Mouse (Mus musculus) embryo, embryonic 11.5 days (tissue): ENCODE data around the gene Zfp985.
"Not testable (repeated sequence)": the region's sequence is repeated elsewhere in the genome, so short reads cannot be mapped to it uniquely, and the experiment has no call there.

Experiments used
- DNase-seq: peaks from one replicate; pipeline ENCODE4 v3.0.0-alpha.2; 2012; ENCODE audit warnings: low read depth, low spot score

Gene Zfp985

GRCm38 (mm10) chr4:147553071-147553470 is at the start of gene Zfp985:
Gene Zfp985, plus strand, starts transcription at chr4:147553277.
- not testable (repeated sequence) for DNase-seq

GRCm38 (mm10) chr4:147509174-147509573 is 43.9 kb upstream of the Zfp985 start:
- DNase-seq: no peak

- DNase-seq: no peak
Observed at GRCm38 (mm10) chr4:147518981-147519380, 34.1 kb upstream of the Zfp985 start.

GRCm38 (mm10) chr4:147520100-147520499 is 33.0 kb upstream of the Zfp985 start:
- DNase-seq: no peak

GRCm38 (mm10) chr4:147525125-147525524 is 28.0 kb upstream of the Zfp985 start:
- DNase-seq: no peak

GRCm38 (mm10) chr4:147530366-147530765 is 22.7 kb upstream of the Zfp985 start:
- DNase-seq: no peak

GRCm38 (mm10) chr4:147535916-147536315 is 17.2 kb upstream of the Zfp985 start:
- not testable (repeated sequence) for DNase-seq

- DNase-seq: no peak
Observed at GRCm38 (mm10) chr4:147537702-147538101, 15.4 kb upstream of the Zfp985 start.

- not testable (repeated sequence) for DNase-seq
Observed at GRCm38 (mm10) chr4:147539918-147540317, 13.2 kb upstream of the Zfp985 start, which contains the start of gene Gm16503. Gene Gm16503, plus strand, starts transcription at chr4:147540218.

GRCm38 (mm10) chr4:147541105-147541504 is 12.0 kb upstream of the Zfp985 start:
- DNase-seq: no peak

GRCm38 (mm10) chr4:147554361-147554760 is 1.3 kb downstream of the Zfp985 start:
- not testable (repeated sequence) for DNase-seq

GRCm38 (mm10) chr4:147556921-147557320 is 3.8 kb downstream of the Zfp985 start:
- DNase-seq: not testable (repeated sequence)

- DNase-seq: not testable (repeated sequence)
Observed at GRCm38 (mm10) chr4:147558011-147558410, 4.9 kb downstream of the Zfp985 start.

- not testable (repeated sequence) for DNase-seq
Observed at GRCm38 (mm10) chr4:147559096-147559495, 6.0 kb downstream of the Zfp985 start.

- DNase-seq: no peak
Observed at GRCm38 (mm10) chr4:147565426-147566220, 12.5 kb downstream of the Zfp985 start.

- not testable (repeated sequence) for DNase-seq
Observed at GRCm38 (mm10) chr4:147571156-147571555, 18.1 kb downstream of the Zfp985 start.

- DNase-seq: not testable (repeated sequence)
Observed at GRCm38 (mm10) chr4:147579371-147579770, 26.3 kb downstream of the Zfp985 start.

- no peak for DNase-seq
Observed at GRCm38 (mm10) chr4:147586511-147587473, 33.7 kb downstream of the Zfp985 start.

GRCm38 (mm10) chr4:147594630-147595029 is 41.6 kb downstream of the Zfp985 start:
- not testable (repeated sequence) for DNase-seq

- DNase-seq: no peak
Observed at GRCm38 (mm10) chr4:147597685-147598084, 44.6 kb downstream of the Zfp985 start.

GRCm38 (mm10) chr4:147598831-147599230 is 45.8 kb downstream of the Zfp985 start:
- no peak for DNase-seq

GRCm38 (mm10) chr4:147601881-147602280 is 48.8 kb downstream of the Zfp985 start:
- DNase-seq: no peak
